Mouse (Mus musculus) forebrain, embryonic 12.5 days (tissue): Measurements from ENCODE around the gene Gltp. TPM values are rescaled to one million over a fixed set of nuclear protein-coding genes. Genes with fewer than 3 reads are reported as not detected.
A peak's percentile ranks its signal among the peaks of the same experiment; 100 is the strongest.

ENCODE experiments used
- ATAC-seq: fragments of 200-750 bp; cut with Nextera tagmentation; 2 replicates; pipeline ENCODE4 v1.8.0; 2017; ENCODE audit warnings: moderate TSS enrichment; ENCODE audit not compliant: low FRiP score
- H3K27ac ChIP-seq: fragments of 300-500 bp; sonication (generic); 2 replicates; pipeline ENCODE4 v1.5.1; 2016; ENCODE audit warnings: mild to moderate bottlenecking
- H3K27me3 ChIP-seq: fragments of 300-500 bp; sonication (generic); 2 replicates; pipeline ENCODE4 v1.6.1; 2016; ENCODE audit warnings: mild to moderate bottlenecking
- H3K36me3 ChIP-seq: fragments of 300-500 bp; sonication (generic); replicated peaks from 2 replicates; pipeline ENCODE4 v1.6.1; 2016; ENCODE audit warnings: mild to moderate bottlenecking
- H3K4me1 ChIP-seq: fragments of 300-500 bp; sonication (generic); 2 replicates; pipeline ENCODE4 v1.6.1; 2016
- H3K4me2 ChIP-seq: fragments of 300-500 bp; sonication (generic); 2 replicates; pipeline ENCODE4 v1.6.1; 2016; ENCODE audit warnings: mild to moderate bottlenecking, moderate library complexity
- H3K4me3 ChIP-seq: fragments of 300-500 bp; sonication (generic); replicated peaks from 2 replicates; pipeline ENCODE4 v1.5.1; 2016; ENCODE audit warnings: mild to moderate bottlenecking
- H3K9ac ChIP-seq: fragments of 300-500 bp; sonication (generic); 2 replicates; pipeline ENCODE4 v1.6.1; 2016; ENCODE audit warnings: mild to moderate bottlenecking
- H3K9me3 ChIP-seq: fragments of 300-500 bp; sonication (generic); 2 replicates; pipeline ENCODE4 v1.6.1; 2016
- WGBS: fragments of 180-500 bp; shearing (Covaris S2); methylation state at CpG from one replicate; pipeline ENCODE4 v1.1.7; 2016; 5-methylcytosine and 5-hydroxymethylcytosine counted together
- polyA plus RNA-seq: library from polyadenylated mRNA; unstranded; fragments of >200 nt; fragmentation: Nextera tagmentation; extraction: Ambion mirVana; gene quantifications from 2 replicates; pipeline ENCODE4 v1.2.1, GENCODE M21; 2016

Gltp gene
- polyA plus RNA-seq, 1 experiment from 2014 or later: 66.2 TPM

DNA sequence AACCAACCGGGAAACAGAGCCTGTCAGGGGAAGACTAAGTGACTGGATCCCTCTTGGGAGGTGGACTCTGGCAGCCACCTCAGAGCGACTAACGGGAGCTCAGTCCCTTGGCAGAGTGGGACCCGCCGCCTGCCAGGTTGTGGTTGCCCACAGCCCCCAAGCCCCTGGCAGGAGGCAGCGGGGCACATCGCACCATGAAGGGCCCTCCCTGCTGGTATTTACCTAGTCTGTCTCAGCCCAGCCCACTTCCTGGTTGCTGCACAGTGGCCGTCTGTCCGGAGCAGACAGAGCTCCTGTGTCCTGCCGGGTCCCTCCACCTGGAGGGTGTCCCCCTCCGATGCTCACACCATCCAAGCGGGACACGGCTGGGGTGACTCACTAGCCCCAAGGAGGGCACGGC, 39.8 kb downstream of the Gltp start:
- no peak for ATAC-seq
- H3K36me3 ChIP-seq: no peaks in the 10 kb centered on the region
- WGBS: 53% methylated on average over 14 of the region's 14 CpGs
- no peak overlapping the region for H3K4me2 ChIP-seq
- peaks cover 35% of the 10 kb centered on the region for H3K4me1 ChIP-seq
- no peak overlapping the region for H3K9ac ChIP-seq
- H3K27ac ChIP-seq: no peak overlapping the region
- peaks cover 62% of the 10 kb centered on the region for H3K27me3 ChIP-seq
- no peaks in the 10 kb centered on the region for H3K9me3 ChIP-seq
- no peak overlapping the region for H3K4me3 ChIP-seq

DNA sequence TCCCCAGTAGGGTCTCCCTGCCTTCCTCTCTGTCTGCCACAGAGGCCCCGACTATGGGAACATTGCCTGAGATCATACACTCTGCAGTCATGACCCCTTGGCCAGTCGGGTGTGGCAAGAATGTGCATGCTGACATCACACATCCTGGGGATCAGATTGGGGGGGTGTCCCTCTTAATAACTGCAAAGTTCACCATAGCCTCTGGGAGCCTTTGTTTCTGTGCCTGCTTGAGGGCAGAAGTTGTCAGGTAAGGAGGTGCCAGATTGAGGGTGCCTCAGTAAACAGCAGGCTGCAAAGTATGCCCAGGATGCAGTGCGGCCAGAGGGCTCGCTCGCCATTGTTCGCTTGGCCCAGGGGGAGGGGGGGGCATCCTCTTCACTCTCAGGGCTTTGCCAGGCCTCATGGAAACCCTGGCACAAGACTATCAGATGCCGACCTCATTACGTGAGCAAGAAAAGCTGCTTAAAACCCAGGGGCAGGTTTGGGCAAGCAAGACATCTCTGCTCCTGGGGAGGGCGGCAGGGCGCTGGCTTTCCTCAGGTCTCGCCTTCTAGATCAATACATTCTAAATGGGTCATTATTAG, 42.0 kb downstream of the Gltp start:
- no peak overlapping the region for H3K4me2 ChIP-seq
- H3K4me1 ChIP-seq: peaks cover 35% of the 10 kb centered on the region
- no peaks in the 10 kb centered on the region for H3K9me3 ChIP-seq
- H3K27me3 ChIP-seq: peaks cover 55% of the 10 kb centered on the region
- no peak for ATAC-seq
- H3K9ac ChIP-seq: no peak overlapping the region
- no peak overlapping the region for H3K27ac ChIP-seq
- 68% methylated on average over 11 of the region's 11 CpGs for WGBS
- no peak overlapping the region for H3K4me3 ChIP-seq
- no peaks in the 10 kb centered on the region for H3K36me3 ChIP-seq

DNA sequence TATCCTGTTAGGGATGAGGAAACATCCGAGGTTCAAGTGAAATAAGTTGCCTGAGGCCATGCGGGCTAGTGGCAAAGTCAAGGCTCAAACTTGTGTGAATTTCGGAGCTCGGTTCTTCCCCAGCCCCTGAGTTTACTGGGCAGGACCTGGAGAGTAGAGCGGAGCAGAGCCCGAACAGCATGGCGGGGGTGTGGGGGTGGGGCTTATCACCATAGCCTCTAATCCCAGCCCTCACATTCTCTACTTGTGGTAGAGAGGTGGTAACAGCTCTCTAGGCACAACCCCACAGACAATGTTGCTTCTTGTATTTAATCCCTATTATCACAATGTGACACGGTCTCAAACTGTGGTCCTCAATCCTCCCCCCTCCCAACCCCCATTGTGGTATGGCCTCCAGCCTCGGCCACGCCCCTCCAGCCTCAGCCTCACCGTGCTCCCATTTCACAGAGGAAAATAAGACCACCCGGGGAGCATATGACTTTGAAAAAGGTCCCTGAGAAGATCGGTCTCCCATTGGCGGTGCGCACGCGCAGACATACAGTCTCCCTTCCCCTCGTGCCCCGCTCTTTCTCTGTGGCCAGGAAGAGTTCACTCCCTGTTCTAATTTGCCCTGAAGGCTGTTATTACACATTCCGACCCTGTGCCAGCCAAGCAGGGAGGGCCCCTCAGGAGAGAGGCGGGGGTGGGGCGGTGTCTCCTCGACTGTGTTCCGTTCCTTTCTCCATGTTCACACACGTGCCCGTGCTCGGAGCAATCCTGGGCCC, 43.4 kb downstream of the Gltp start:
- Histone ChIP-seq H3K27me3 (peaks cover 58% of the 10 kb centered on the region), H3K4me3 (peak overlapping the region; percentile 33), H3K4me2 (peak overlapping the region; percentile 55), H3K9ac (peak overlapping the region; percentile 38; the same call in 1 of the 2 replicates), H3K9me3 (no peaks in the 10 kb centered on the region), H3K27ac (no peak overlapping the region), H3K36me3 (no peaks in the 10 kb centered on the region), H3K4me1 (peaks cover 35% of the 10 kb centered on the region)
- peak; percentile 80 for ATAC-seq
- WGBS: 2% methylated on average over 27 of the region's 27 CpGs

DNA sequence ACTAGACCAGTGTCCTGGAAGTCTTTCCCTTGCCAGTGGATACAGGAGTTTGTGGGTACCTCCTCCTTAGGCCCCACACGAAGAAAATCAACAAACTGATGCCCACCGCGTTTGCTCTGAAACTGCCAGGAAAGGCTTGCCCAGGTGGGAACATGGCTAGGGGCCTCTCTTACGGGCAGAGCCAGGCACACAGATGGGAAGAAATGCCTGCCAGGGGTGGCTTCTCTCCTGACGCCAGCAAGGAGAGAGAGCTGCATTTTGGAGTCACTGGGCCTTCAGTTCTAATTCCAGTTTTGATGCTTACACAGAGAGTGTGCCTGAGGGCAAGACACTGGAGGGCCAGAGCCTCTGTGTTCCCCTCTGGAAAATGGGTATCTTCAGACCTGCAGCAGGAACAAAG, 44.9 kb downstream of the Gltp start:
- Histone ChIP-seq H3K9ac (no peak overlapping the region), H3K36me3 (no peaks in the 10 kb centered on the region), H3K4me3 (no peak overlapping the region), H3K27me3 (peaks cover 52% of the 10 kb centered on the region), H3K4me2 (no peak overlapping the region), H3K27ac (no peak overlapping the region), H3K9me3 (no peaks in the 10 kb centered on the region), H3K4me1 (peaks cover 27% of the 10 kb centered on the region)
- ATAC-seq: no peak
- WGBS: 73% methylated on average over 5 of the region's 5 CpGs

DNA sequence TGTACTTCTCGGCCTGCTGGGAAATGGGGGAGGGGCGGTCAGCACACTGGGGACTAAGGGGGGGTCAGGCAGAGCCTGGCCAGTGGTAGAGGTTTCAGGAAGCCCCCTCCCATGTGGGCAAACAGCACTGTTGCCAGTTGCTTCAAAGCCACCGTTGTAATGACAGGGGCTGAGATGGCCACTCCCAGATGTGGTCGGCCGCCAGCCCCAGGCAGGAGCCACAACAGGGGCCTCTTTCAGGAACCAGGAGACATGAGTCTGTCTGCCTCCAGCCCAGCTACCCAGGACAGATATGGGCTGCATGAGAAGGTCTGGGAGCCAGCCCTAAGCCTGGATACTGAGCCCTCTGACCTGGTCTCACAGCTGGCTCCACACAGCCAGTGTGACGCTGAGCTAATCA, 45.9 kb downstream of the Gltp start:
- peaks cover 19% of the 10 kb centered on the region for H3K4me1 ChIP-seq
- H3K9ac ChIP-seq: no peak overlapping the region
- H3K9me3 ChIP-seq: no peaks in the 10 kb centered on the region
- H3K4me3 ChIP-seq: no peak overlapping the region
- no peaks in the 10 kb centered on the region for H3K36me3 ChIP-seq
- H3K27me3 ChIP-seq: peaks cover 46% of the 10 kb centered on the region
- no peak overlapping the region for H3K4me2 ChIP-seq
- H3K27ac ChIP-seq: no peak overlapping the region
- 80% methylated on average over 6 of the region's 6 CpGs for WGBS
- ATAC-seq: no peak

DNA sequence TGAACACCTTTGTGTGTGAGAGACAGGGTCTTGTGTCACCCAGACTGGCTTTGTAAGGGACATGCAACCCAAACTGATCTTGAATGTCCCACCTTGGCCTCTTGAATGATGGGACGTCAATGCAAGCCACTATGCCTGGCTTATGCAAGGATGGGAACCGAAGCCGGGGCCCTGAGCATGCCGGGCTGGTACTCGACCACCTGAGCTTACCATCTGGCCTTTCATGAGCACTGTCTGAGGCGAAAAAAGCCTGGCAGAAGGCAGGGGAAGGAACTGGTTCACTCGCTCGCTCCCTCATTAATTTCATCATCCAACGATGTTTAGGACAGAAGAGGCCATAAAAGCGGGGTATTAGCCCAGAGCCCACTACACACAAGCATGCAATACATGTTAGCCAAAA, 50.0 kb downstream of the Gltp start:
- H3K9me3 ChIP-seq: no peaks in the 10 kb centered on the region
- WGBS: 79% methylated on average over 10 of the region's 10 CpGs
- no peak overlapping the region for H3K9ac ChIP-seq
- H3K27me3 ChIP-seq: peaks cover 51% of the 10 kb centered on the region
- H3K4me2 ChIP-seq: no peak overlapping the region
- H3K4me1 ChIP-seq: peaks cover 13% of the 10 kb centered on the region
- no peak overlapping the region for H3K27ac ChIP-seq
- no peak for ATAC-seq
- H3K36me3 ChIP-seq: no peaks in the 10 kb centered on the region
- H3K4me3 ChIP-seq: no peak overlapping the region

DNA sequence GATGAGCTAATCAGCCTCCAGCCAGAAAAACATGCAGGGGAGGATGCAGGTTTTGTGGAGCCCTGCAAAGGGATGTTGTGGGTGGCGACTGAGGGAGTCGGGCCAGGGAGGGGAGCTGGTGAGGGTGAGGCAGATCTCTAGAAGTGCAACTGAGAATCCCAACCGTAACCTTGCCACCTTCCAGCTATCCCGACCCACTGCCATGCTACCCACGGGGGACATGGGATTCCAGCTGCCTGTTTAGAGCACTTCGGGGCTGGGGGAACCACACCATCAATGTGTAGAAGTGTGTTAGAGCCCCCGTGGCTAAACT, 51.2 kb downstream of the Gltp start:
- H3K36me3 ChIP-seq: no peaks in the 10 kb centered on the region
- no peak overlapping the region for H3K9ac ChIP-seq
- ATAC-seq: peak; percentile 44; the same call in 1 of the 2 replicates
- peaks cover 53% of the 10 kb centered on the region for H3K27me3 ChIP-seq
- WGBS: 29% methylated on average over 7 of the region's 7 CpGs
- H3K4me2 ChIP-seq: peak overlapping the region; percentile 38
- peaks cover 13% of the 10 kb centered on the region for H3K4me1 ChIP-seq
- H3K9me3 ChIP-seq: no peaks in the 10 kb centered on the region
- no peak overlapping the region for H3K4me3 ChIP-seq
- H3K27ac ChIP-seq: no peak overlapping the region

DNA sequence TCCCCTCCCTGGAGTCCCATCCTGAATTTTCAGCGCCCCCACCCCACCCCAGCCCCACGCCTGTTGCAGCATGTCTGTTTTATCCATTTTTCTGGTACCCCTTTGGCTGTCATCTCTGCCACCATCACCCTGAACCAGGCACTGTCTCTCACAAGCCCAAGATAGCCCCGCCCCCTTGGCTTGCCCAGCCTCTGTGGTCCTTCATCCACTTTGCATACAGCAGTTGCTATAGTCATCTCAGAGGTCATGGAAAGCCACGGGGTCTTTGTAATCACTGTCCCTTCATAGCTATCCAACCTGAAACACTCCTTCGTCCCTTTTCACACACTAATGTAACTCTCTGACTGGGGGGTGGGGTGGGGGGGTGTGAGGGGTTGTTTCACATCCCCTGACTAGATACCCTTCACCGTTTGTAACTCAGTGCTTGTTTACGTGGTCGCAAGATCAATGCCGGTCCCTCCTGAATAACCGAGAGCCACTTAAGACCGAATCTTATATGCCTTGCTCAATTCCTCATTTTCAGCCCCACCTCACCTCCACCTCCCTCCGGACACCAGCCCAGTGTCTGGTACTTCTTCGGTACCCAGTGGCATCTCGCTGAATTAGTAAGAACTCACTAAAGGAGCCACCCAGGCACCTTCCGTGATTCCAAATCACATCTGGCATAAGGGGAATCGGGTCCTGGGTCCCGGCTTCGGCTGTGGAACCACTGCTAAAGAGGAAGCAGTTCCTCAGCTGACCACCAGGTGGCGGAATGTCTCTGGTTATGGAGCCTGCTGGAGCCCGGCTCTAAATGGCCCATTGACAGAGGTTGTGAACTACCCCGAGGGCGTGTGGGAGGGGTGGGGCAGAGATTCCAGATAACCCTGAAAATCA, 51.8 kb downstream of the Gltp start:
- ATAC-seq: peak; percentile 69
- no peaks in the 10 kb centered on the region for H3K9me3 ChIP-seq
- no peaks in the 10 kb centered on the region for H3K36me3 ChIP-seq
- 16% methylated on average over 22 of the region's 22 CpGs for WGBS
- H3K27ac ChIP-seq: no peak overlapping the region
- H3K27me3 ChIP-seq: peaks cover 53% of the 10 kb centered on the region
- peaks cover 13% of the 10 kb centered on the region for H3K4me1 ChIP-seq
- H3K4me3 ChIP-seq: no peak overlapping the region
- peak overlapping the region; percentile 38 for H3K4me2 ChIP-seq
- H3K9ac ChIP-seq: 0 out of 2 replicates have a peak overlapping the region, but pooled peaks have one; percentile 36

DNA sequence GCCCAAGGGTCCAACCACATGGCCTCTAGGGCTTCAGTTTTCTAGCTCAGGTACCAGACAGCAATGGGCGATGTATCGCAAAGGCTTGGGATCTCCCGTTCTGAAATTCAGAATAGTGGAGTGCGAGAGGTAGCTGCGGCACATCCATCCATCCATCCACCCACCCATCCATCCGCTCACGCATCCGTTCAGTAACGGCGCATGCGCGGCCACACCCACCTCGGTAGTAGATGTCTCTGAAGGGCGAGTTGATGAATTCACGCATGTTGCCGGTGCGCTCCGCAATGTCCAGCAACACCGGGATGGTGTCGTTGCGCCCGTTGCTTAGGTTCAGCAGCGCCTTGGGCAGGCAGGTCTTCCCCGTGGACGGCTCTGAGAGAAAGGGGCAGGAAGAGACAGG, 54.7 kb downstream of the Gltp start:
- Histone ChIP-seq H3K36me3 (no peaks in the 10 kb centered on the region), H3K4me1 (peaks cover 13% of the 10 kb centered on the region), H3K9ac (no peak overlapping the region), H3K27me3 (peaks cover 34% of the 10 kb centered on the region), H3K4me2 (no peak overlapping the region), H3K9me3 (no peaks in the 10 kb centered on the region), H3K4me3 (no peak overlapping the region), H3K27ac (no peak overlapping the region)
- WGBS: 82% methylated on average over 25 of the region's 25 CpGs
- no peak for ATAC-seq

DNA sequence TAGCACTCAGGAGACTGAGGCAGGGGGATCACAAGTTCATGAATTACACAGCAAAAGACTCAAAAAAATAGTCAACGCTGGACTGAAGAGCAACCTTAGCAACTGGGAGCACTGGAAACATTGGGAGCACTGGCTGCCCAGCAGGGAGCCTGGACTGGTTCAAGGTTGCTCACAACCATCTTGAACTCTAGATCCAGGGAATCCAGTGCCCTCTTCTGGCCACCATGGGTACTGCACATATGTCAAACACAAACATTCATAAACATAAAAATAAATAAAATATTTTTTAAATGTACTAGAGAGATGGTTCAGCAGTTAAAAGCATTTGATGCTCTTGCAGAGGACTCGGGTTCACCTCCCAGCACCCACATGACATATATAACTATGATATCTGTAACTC, 59.4 kb downstream of the Gltp start:
- Histone ChIP-seq H3K4me3 (no peak overlapping the region), H3K36me3 (no peaks in the 10 kb centered on the region), H3K9ac (no peak overlapping the region), H3K4me2 (no peak overlapping the region), H3K27me3 (peaks cover 16% of the 10 kb centered on the region), H3K27ac (no peak overlapping the region), H3K9me3 (no peaks in the 10 kb centered on the region), H3K4me1 (no peaks in the 10 kb centered on the region)
- no peak for ATAC-seq
- WGBS: 55% methylated on average over 2 of the region's 2 CpGs

DNA sequence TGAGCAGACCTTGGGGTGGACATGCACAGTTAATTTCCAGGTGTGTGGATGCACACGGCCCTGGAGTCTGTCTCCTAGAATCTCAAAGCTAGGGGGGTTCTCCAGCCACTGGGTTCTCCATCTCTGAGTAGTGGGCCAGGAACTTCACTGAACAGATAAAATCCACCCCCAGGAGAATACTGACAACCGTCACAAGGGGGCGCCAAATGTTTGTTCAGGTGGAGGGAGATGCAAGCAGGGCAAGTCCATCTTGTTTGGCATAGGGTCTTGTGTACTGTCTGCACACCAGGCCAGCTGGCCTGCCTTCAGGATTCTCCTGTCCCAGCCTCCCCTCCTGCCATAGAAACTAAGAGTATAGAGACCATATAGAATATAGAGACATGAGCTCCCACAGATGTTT, 65.2 kb downstream of the Gltp start:
- 26% methylated on average over 3 of the region's 3 CpGs for WGBS
- Histone ChIP-seq H3K4me1 (no peaks in the 10 kb centered on the region), H3K27me3 (peaks cover 15% of the 10 kb centered on the region), H3K9me3 (no peaks in the 10 kb centered on the region), H3K9ac (no peak overlapping the region), H3K36me3 (no peaks in the 10 kb centered on the region), H3K27ac (no peak overlapping the region), H3K4me3 (no peak overlapping the region), H3K4me2 (no peak overlapping the region)
- no peak for ATAC-seq

DNA sequence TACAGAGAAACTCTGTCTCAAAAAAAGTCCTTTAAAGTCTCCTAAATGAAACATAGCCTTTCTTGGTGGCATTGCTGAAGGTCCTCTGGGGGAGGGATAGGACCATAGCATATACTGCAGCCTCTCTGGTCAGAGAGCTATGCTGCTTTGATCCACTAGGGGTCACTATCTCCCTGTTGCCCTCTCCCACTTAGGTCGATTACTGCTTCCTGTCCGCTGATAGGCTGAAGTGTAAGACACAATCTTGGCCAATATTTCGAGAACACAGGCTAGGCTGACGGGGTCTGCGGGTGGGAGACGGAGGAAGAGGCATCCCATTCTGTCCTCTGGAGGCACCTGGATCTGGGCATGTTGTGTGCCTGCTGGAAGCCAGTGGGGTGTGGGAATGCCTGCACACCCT, 70.5 kb downstream of the Gltp start:
- no peak overlapping the region for H3K4me2 ChIP-seq
- H3K27ac ChIP-seq: no peak overlapping the region
- no peak overlapping the region for H3K9ac ChIP-seq
- 43% methylated on average over 6 of the region's 6 CpGs for WGBS
- peaks cover 13% of the 10 kb centered on the region for H3K27me3 ChIP-seq
- no peak for ATAC-seq
- H3K36me3 ChIP-seq: no peaks in the 10 kb centered on the region
- H3K9me3 ChIP-seq: no peaks in the 10 kb centered on the region
- no peaks in the 10 kb centered on the region for H3K4me1 ChIP-seq
- H3K4me3 ChIP-seq: no peak overlapping the region
